Mouse (Mus musculus): ENCODE data around the gene Syna.

The Syna gene

DNA sequence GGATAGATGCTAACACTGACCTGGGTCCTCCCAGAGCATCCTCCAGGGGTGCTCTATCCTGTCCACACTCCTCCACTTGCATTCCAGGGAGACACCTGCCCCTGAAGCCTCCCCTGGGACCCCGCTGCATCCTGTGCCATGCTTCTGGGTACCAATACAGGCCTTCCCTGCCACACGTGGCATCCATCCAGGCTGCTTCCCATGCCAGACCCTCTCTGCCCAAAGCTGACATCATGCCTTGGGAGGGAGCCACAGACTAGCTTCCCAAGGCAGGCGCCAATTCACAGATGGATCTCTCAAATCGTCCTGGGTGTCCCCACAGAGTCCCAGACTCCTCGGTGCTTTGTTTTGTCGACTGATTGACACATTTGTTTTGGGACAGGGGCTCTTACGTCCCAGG, 29.1 kb downstream of the Syna start:
- no peak for DNase-seq (ENCODE audit: low spot score)

DNA sequence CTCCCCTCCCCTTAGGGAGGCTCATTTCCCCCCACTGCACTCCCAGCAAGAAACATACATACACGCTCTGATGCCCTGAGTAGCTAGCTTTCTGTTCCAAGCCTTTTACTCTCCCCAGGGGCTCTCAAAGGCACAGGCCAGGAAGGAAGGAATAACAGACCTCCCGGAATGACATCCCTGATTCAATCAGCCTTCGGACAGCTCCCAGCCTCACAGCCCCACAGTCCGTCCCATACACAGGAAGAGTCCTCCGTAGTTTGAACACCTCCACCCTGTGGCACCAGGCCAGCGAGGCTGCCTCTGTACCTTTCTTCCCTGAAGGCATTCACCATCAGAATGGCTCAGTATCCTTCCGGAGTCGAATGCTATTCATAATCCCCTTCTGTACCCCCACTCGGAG, 31.5 kb downstream of the Syna start:
- DNase-seq (ENCODE audit: low spot score), result no peak

DNA sequence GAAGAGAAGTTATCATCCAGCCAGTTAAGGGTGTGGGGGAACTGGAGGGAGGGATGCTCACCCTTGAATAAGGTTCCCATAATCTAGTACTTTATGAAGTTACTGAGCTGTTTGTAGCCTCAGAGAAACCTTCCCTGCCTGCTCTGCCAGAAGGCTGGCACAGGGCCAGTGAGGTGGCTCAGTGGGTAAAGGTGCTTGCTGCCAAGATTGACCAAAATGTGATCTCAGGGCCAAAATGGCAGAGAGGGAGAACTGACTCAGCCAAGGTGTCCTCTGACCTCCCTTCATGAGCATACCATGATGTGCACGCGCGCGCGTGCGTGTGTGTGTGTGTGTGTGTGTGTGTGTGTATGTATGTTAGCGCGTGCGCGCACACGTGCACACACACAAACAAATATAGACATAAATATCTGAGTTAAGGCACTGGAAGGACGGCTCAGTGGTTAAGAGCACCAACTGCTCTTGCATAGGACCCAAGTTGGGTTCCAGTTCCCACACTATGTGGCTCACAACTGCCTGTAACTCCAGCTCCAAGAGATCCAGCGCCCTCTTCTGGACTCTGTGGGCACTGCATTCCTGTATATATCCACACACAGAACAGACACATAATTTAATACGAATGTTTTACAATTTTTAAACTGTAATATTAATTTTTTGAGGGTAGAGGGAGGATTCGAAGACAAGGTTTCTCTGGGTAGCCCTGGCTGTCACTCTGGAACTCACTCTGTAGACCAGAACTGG, 33.8 kb downstream of the Syna start:
- DNase-seq (ENCODE audit: low spot score), result no peak

DNA sequence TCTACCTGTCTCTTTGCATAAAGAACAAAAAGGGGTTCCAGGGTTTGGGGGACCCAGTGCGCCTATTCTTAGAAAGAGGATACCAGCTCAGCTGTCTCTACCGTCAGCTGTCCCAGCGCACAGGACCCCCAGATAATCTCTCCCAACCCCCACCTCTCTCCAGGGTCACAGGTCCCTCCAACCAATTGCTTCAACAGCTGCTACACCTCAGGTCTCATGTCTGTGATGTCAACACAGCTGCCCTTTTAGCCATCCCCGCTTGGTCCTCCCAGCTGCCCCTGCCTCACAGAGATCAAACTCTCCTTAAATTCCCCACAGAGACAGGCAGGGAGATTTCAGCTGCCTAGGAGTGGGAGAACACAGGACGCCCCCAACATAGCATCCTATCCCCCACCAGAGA, 36.2 kb downstream of the Syna start:
- no peak for DNase-seq (ENCODE audit: low spot score)

DNA sequence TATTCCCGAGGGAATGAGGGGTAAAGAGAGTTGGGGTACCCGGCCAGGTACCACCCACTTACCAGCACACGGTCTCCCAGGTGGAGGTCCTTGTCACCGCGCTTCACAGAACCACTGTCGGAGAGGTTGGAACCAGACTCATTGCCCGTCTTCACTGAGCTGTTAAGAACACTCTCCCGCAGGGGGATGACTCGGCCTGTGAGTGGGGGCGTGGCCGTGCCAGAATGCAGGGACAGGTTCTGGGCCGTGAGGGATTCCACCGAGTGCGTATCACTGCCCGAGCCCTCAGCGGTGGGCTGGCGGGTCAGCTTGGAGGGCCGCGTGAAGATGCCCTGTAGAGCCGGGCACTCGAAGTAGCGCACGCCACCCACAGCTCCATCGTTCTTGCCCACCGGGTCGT, 37.4 kb downstream of the Syna start:
- DNase-seq (ENCODE audit: low spot score), result no peak

DNA sequence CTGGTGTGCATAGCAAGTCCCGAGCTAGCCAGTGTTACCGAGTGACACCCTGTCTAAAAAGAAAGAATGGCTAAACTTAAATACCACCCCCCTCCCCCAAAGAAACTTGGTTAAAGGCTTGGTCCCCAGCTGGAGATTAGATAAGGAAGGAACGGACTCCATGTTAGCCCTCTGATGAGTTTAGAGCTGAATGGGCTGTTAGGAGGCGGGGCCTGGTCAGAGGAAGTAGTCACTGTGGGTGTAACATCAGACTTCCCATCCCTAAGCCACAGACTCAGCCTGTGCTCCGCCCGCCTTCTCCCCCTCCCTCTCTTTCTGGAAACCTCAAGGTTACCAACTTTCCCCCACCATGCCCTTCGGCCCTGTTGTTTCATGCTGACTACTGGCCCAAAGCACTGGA, 38.2 kb downstream of the Syna start:
- no peak for DNase-seq (ENCODE audit: low spot score)

DNA sequence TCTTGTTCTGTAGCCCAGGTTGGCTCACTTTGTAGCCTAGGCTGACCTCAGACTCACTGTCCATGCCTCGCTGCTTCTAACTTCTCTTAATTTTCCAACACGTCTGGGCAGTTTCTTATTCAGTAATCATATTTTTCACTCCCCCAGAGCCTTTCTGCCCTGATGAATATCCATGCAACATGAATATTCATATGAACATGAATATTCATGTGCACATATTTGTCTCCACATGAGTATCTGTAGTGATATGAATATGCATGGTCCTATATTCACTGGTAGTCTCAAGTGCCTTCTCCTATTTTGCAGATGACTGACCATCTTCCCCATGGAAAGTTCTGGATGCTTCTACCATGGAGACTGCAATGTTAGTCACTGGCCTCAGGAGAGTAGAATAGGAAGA, 38.8 kb downstream of the Syna start:
- no peak for DNase-seq (ENCODE audit: low spot score)

DNA sequence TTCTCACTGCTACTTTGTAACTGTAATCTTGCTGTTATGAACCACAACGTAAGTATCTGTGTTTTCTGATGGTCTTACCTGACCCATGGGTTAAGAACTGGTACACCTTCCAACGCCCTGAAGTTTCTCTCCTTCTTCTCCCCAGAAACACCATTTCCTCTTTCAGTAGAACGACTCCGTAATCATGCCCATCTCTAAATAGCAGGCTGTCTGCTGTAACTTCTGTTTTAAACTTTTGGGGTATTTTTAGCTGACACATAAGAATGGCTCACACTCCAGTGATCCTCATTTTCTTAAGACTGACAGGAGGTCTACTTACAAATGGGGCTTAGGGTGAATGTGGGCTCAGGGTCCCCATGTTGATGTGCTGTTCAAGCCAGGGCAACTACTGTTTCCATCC, 39.9 kb downstream of the Syna start:
- no peak for DNase-seq (ENCODE audit: low spot score)

DNA sequence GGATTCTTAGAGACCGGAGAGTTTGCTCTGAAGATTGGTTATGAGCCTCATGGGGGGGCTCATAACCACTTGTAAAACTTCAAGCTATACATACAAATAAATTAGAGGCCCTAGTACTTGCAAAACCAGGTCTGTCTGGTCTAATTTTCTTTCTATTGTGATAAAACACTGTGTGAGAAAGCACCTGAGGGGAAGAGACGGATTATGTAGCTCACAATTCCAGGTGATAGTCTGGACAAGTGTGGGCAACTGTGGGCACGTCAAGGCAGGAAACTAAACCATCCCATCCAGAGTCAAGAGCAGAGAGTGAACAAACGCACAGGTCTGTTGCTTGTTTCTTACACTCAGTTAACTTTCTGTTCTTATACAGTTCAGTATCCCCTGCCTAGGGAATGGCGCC, 40.5 kb downstream of the Syna start:
- DNase-seq (ENCODE audit: low spot score), result no peak

DNA sequence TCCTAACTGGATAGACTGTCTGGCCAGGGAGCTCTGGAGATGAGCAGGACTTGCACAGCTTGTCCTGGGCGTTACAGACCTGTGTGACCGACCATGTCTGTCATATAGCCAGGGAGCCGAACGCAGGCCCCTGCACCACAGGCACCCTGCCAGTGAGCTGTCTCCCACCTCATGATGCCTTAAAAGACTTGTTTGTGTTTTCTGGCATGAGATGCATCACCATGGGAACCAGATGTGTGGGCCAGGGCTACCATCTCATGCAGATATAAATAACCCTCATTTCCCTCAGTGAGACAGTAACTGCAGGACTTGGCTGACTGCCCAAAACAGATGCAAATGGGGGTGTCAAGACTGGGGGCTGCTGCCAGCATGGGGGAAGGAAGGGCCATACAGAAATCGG, 47.9 kb downstream of the Syna start:
- no peak for DNase-seq (ENCODE audit: low spot score)

DNA sequence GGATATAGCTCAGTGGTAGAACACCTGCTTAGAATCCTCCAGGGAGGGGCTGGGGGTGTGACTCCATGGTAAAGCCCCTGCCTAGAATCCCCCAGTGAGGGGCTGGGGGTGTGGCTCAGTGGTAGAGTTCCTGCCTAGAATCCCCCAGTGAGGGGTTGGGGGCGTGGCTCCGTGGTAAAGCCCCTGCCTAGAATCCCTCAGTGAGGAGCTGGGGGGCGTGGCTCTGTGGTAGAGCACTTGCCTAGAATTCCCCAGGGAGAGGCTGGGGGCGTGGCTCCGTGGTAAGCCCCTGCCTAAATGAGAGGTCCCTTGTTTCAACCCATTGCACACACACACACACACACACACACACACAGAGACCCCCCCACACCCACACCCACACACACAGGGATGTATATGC, 49.7 kb downstream of the Syna start:
- no peak for DNase-seq (ENCODE audit: low spot score)

DNA sequence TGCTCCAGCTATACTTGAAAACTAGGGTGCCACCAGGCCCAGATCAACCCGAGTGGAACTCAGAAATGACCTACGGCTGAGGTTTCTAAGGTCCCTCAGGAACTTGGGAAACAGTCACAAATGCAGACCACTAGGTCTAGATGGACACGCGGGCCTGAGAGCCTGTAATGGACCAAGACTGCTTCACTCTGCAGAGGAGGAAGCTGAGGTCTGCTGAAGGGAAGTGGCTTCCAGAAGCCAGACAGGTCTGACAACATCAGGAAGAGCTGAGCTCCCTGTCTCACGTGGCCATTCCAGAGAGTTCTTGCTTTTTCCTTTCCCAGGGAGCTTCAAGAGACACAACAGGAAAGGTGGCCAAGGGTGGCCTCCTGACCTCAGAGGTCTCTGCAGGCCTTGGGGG, 51.0 kb downstream of the Syna start:
- no peak for DNase-seq (ENCODE audit: low spot score)

Data from adipocyte (in vitro differentiated cells).